Mouse (Mus musculus) retina, postnatal 7 days (tissue): ENCODE data around the gene Mthfd1.
A peak's percentile ranks its signal among the peaks of the same experiment; 100 is the strongest.

ENCODE experiments used
- DNase-seq: peaks from one replicate; pipeline ENCODE4 v3.0.0-alpha.2; 2012; ENCODE audit warnings: low read depth, low spot score

Gene Mthfd1

GRCm38 (mm10) chr12:76263876-76264275, 8.8 kb downstream of the Mthfd1 start:
- no peak for DNase-seq

- DNase-seq, result no peak
These were observed 9.3 kb downstream of the Mthfd1 start for GRCm38 (mm10) chr12:76264325-76264965.

DNA sequence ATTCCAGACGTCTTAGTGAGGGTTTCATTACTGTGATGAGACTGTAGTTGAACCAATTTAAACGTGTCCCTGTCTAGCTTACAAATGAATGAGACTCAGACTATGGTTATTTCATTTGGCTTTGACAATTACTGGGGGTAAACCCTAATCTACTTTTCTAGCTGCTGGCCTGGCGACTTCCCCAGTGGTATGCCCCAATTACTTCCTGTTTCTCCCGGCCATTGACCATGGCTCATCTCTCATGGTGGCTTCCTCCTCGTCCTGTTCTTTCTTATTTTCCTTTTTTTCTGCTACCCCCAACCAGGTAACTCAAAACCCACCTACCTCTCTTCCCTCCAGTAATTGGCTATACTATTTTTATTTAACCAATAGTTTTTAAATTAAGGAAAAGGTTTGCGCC, 9.9 kb downstream of the Mthfd1 start:
- DNase-seq, result no peak

DNA sequence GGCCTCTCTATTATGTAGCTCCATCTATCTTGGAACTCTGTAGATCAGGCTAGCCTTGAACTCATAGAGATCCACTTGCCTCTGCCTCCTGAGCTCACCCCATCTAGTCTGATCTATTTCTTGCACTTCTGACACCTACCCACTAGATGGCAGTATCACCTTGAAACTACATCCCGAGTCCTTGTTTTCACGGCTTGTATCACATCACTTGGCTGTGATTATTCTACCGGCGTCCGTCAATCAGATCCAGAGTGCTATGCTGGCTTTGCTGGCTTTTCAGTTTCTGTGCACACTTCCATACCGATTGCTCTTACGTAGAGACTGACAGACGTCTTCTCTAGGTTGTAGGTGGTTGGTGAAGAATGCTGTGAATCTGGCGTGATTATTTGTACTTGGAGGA, 11.8 kb downstream of the Mthfd1 start:
- DNase-seq, result peak; percentile 53

- no peak for DNase-seq
These were observed 13.6 kb downstream of the Mthfd1 start for GRCm38 (mm10) chr12:76268686-76269085.

GRCm38 (mm10) chr12:76269196-76269595, 14.1 kb downstream of the Mthfd1 start:
- DNase-seq, result no peak

GRCm38 (mm10) chr12:76271516-76271915, 16.4 kb downstream of the Mthfd1 start:
- DNase-seq, result no peak

DNA sequence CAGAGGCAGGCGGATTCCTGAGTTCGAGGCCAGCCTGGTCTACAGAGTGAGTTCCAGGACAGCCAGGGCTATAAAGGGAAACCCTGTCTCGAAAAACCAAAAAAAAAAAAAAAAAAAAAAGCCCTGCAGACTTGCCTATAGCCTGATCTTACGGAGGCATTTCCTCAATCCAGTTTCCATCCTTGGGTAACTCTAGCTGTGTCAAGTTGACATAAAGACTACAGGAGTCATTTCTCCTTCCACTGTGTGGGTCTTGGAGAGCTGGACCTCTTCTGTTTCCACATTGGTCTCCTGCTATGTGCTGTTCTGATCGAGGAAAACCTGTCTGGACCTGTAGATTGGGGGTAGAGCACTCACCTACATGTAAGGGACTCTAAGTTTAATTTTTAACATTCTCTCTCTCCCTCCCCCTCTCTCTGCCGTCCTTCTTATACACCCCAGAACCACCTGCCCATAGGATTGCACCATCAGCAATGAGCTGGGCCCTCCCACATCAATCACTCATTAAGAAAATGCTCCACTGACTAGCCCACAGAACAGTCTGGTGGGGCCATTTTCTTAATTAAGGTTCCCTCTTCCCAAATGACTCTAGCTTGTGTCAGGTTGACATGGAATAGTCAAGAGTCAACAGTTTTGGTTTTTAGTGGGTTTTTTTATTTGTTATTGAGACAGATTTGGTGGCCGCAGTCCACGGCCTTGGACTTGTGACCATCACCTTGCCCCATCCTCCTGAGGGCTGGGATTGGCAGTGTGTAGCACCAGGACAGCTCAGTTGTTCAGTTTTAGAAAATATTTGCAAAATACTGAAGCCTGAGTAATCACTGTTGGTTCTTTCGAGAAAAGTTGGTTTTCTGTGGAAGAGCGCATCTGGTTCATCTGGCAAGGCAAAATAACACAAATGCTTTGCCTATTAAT, 17.8 kb downstream of the Mthfd1 start:
- DNase-seq, result no peak

GRCm38 (mm10) chr12:76278209-76278608, 23.1 kb downstream of the Mthfd1 start:
- DNase-seq, result no peak

- no peak for DNase-seq
These were observed 25.5 kb downstream of the Mthfd1 start for GRCm38 (mm10) chr12:76280556-76280955.

- no peak for DNase-seq
These were observed 26.1 kb downstream of the Mthfd1 start for GRCm38 (mm10) chr12:76281111-76281660.

DNA sequence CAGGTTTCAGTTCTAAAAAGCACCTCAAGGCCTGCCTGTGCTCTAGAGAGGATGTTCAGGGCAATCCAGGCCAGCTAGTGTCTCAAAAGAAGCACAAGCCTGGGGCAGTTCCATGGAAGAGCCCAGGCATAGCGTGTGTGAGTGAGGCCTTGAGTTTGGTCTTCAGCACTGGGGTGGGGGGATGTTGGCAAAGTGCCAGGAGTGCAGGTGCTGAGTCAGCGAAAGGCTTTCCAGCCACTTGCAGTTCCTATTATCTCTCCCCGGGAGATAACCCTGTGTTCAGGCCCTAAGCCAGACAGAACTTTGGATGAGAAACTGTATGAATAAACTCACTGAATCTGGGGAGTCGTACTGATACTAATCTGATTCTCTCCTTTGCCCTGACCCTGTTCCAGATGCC, 27.0 kb downstream of the Mthfd1 start:
- DNase-seq, result no peak

DNA sequence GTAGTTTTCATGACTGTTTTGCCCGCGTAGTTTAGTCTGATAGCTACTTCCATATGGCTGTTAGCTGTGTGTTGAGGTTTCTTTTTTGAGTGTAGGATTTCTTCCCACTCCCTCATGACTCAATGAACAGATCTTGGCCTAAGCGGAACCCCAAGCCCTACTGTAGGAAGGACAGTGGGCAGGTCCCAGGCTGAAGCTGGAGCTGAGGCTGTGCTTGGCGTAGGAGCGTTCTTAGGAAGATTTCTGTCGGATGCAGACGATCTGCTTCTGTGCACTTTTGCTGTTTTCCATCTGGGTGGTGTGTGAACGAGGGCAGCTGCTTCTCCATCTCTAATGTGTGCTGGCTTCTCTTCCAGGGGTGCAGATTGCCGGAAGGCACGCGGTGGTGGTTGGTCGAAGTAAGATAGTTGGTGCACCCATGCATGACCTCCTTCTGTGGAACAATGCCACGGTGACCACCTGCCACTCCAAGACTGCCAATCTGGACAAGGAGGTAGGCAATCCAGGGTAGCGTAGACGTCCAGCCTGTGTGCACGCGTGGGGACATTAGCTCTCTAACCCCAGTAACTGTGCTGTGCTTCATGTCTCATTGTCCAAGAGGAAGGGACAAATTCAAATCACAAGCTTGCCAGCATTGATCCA, 27.6 kb downstream of the Mthfd1 start:
- DNase-seq, result no peak

- DNase-seq, result no peak
These were observed 30.3 kb downstream of the Mthfd1 start for GRCm38 (mm10) chr12:76285418-76285817.

DNA sequence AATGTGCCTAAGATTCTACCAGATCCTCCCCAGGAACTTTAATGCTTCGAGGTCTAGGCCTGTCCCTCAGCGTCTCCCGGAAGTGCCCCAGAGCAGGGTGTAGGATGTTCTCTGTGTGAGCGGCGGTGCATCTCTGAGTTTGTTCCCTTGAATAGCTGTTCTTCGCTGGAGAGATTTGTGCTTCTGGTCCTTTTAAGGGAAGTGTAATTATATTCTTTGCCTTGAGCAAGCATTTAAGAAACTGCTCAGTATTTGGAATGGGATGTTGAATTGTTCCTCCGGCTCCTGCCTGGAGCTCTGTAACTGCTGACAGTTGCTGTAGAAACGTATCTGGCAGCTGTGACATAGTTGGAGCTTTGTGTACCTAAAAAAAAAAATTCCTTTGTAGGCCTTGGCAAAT, 32.9 kb downstream of the Mthfd1 start:
- DNase-seq, result no peak

- no peak for DNase-seq
These were observed 33.4 kb downstream of the Mthfd1 start for GRCm38 (mm10) chr12:76288494-76288893.

- no peak for DNase-seq
These were observed 34.3 kb downstream of the Mthfd1 start for GRCm38 (mm10) chr12:76289428-76289827.

- no peak for DNase-seq
These were observed 35.2 kb downstream of the Mthfd1 start for GRCm38 (mm10) chr12:76290271-76290670.

- DNase-seq, result peak; percentile 34
These were observed 38.1 kb downstream of the Mthfd1 start for GRCm38 (mm10) chr12:76293192-76293591.

GRCm38 (mm10) chr12:76297830-76298229, 42.7 kb downstream of the Mthfd1 start:
- DNase-seq, result no peak

DNA sequence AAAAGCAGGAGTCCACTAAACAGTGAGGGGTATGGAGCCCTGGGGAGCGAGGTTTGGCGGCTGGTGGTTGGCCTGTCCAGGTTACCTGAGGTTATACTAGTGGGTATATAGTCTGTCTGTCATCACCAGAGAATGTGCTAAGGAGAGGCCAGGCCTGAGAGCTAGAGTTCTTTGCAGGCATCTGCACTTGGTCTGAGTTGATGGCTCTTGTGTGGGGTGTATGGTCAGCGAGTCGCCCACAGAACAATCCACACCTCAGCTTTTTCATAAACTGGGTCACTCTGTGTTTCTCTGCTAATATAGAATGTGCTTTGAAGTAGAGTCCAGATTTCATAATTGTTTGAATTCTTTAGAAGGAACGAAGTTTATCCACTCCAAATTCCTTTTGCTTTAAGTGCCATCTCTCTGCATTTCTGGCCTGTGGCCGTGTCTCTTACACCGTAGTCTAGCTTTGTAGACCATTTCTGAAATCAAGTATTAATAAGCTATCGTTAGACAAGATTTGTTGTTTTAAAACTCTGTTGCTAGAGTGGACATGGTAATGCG, 44.3 kb downstream of the Mthfd1 start:
- no peak for DNase-seq

DNA sequence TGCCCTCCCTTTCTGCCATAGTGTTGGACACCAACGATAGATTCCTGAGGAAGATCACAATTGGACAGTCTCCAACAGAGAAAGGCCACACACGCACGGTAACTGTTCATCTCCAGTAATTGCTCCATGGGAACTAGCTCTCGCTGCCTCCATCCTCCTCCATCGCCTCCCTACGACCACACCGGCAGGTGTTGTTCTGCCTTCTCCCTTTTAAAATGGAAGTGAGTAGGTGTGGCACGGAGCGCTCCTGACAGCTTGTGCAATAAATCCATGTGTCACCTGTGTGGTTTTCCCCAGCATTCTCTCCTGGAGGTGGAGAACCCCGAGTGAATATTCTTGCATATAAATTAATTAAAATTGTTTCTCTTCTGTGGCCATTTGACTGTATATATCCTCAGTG, 45.3 kb downstream of the Mthfd1 start:
- no peak for DNase-seq
